Mouse (Mus musculus) cerebellum, adult 11 months (tissue): ENCODE results near the gene Ssr2.

Experiments used
- DNase-seq: peaks from one replicate; pipeline ENCODE4 v3.0.0; 2022

Ssr2 gene

DNA sequence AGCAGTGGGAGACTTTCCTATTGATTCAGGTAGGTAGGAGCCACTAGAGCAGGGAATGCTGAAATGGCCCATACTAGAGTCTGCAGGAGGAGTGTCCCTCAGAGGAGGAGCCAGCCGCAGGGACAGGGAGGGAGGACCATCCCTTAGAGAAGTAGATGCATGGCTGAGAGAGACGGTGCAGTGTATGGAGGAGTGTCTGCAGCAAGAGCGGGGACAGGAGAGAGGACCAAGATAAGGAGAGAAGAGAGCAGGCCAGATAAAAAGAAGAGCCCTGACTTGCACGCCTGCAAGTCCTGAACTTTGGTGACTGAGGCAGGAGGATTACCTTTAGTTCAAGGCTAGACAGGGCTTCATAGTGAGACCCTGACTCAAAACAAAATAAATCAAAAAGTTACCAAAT, 51.4 kb downstream of the Ssr2 start:
- no peak for DNase-seq

DNA sequence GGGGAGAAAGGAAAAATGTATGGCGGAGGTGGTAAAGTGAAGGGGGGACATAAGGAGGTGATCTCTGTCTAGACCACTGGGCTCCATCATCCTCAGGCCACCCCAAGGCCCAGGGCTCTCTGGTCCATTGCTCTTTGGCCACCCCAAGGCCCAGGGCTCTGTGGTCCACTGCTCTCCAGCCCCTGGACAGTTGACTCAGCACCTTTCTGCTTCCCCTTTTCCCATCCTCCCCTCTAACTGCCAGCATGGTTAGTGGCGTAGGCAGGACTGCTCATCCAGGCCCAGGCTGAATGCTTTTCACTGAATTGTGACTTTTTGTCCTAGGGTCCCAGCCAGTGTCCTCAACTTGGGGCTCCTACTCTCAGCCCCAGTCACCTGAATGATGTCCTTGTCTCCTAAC, 51.9 kb downstream of the Ssr2 start:
- DNase-seq = no peak

DNA sequence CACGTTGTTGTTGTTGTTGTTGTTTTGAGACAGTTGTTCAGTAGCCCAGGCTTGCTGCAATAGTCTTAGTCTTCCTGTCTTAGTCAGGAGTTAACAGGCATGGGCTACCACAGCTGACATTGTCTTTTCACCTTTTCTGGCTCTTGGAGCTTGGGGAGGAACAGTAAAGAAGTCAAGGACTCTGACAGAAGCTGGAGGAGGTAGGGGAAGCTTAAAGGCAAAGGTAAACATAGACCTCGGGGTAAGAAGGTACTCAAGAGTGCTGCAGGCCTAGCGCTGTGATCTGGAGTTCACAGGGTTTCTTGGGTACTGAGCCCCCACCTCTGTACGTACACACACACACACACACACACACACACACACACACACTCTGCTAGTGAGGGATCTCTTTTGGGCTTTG, 53.1 kb downstream of the Ssr2 start:
- no peak for DNase-seq

DNA sequence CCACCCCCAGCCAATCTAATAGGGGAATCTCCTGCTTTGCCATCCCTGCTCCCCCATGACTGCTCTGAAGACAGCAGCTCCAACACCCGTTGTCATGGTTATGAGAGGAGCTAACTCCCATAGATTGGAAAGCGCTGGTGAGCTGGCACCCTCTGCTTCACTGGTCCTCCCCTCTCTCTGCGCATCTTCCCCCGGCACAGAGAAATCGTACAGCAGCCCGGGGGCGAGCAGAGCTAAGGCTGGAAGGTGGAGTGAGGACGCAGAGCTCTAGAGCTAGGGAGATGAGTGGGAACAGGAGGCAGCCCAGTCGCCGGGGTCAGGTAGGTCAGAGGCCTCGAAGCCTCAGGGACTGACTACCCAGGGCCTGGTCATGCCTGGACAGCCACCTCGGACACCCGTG, 53.6 kb downstream of the Ssr2 start:
- DNase-seq = no peak

DNA sequence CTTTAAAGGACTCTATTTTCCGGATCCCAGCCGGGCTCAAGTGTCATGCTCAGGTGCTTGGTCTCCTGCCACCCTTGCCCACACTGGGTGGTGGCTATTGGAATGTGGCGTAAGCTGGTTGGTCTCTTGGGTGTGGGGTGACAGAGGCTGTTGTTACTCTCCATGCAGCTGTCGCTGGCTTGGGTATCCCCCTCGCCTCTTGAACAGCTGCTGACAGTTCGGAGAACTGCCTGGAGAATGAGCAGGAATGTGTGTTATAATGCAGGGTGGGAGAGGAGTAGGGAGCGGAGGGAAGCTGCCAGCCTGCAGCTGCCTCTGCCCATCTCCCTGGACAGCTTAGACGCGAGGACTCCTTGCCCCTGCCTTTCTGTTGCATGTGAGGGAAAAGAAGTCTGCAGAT, 54.3 kb downstream of the Ssr2 start:
- DNase-seq = no peak

DNA sequence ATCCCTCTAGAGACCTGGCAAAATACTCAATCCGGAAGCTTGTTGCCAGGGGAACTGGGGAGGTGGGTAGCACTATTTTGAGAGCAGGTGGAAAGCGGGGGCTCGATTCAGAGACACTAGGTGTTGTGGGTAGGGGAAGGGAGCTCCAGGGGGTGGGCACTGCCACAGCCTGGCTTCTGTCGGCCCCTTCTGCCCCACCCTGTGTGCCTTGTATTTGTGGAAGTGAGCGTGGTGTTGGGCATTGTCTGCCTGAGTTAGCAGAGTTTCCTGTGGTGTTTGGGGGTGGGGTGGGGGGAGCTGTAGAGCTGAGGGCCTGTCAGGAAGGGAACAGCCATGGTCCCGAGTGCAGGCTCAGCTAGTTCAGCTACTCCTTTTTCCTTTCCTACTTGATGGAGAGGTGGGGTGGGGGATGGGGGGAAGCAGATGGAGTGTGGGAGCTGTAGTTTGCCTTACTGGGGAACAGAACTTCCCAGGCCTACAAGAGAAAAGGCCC, 55.2 kb downstream of the Ssr2 start:
- DNase-seq = no peak

DNA sequence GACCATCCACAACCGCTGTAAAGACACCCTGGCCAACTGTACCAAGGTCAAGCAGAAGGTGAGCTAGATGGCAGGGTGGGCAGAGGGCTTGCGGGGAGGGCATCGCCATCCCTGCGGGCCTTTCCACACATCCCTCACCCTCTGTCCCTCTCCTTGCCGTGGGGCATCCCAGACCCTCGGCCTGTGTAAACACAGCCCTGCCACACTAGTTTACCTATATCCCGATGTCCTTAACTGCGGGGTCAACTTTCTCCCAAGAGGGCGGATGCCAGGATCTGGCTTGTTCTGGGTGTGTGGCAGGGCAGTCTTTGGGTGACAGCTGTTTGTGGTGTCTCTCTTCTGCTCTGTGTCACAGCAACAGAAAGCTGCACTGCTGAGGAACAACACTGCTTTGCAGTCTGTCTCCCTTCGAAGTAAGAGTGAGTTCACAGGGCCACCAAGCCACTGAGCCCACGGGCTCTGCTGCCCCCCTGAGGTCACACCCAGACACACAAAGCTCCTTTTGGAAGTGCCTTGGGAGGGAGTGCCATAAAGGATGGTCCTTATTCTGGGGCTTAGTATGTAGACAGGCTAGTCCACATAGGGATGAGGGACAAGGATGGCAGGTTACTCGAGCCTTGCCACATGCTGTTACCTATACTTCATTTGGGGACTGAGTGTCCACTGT, 56.4 kb downstream of the Ssr2 start:
- DNase-seq = no peak

DNA sequence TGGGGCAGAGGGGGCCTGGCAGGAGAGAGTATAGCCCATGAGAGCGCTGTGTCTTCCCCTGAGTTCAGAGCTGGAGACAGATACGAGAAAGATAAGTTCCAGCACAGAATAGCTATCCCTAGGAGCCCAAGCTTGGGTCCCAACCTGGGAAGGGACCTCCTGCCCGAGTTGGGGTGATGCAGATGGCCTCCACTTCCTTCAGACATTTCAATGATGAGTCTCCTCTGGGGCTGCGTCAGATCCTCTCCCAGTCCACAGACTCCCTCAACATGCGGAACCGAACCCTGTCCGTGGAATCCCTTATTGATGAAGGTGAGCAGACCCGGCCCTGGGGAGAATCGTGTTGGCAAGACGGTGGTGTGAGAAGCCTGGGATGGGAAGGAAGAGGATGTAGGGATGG, 57.4 kb downstream of the Ssr2 start:
- no peak for DNase-seq

DNA sequence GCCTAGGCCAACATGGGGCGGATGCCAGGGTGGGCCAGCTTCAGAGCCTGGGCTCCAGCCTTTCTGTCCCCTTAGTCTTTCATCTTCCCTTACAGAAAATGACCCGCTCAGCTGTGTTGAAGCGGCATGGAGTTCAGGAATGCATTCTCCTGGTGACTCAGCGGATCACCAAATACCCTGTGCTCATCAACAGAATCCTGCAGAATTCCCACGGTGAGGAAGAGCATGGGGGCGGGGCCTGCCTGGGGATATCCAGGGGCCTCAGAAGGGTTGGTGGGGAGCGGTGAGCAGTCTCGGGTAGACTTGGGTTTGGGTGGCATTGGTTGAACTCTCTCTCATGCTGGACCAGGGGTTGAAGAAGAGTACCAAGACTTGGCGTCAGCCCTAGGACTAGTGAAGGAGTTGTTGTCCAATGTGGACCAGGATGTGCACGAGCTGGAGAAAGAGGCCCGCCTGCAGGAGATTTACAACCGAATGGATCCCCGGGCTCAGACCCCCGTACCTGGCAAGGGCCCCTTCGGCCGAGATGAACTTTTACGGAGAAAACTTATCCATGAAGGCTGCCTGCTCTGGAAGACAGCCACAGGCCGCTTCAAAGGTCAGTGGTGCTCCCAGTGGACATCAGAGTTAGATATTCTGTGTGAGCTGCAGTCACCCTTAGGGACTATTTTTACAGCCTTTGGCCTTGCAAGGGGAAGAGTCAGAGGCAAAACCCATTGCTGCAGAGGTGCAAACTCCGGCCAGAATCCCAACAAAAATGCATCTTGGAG, 60.0 kb downstream of the Ssr2 start:
- no peak for DNase-seq

DNA sequence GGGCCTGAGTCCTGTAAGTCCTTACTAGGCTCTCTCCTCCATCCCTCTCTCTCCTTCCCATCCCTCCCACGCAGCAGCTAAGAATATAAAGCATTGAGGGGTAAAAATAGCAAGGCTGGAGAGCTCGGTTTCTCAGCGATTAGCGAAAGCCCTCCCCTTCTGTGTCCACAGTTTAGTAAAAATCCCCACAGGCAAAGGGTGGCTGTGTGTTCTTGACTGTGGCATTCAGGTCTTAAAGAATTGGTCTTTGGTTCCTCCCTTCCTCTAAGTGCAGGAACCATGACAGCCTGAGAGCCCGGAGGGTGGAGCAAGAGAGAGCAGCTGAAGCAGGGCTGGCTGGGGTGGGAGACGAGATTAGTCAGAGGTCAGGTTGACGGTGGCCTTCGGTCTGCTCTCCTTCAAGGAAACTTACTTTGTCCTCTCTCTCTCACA, 60.9 kb downstream of the Ssr2 start:
- no peak for DNase-seq

DNA sequence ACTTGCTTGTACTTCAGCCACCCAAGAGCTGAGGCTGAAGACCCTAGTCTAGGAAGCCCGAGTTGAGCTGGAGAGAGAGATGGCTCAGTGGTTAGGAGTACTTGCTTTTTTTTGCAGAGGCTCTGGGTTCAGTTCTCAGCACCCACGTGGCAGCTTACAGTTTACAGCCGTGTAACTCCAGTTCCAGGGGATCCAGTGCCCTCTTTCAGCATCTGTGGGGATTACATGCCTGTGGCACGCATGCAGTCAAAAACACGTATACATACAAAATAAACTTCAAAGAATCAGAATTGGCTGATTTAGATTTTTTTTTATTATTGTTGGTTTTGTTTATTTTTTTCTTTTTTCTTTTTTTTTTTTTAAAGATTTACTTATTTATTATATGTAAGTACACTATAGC, 61.5 kb downstream of the Ssr2 start:
- no peak for DNase-seq
